Mouse (Mus musculus) intestine, embryonic 14.5 days (tissue): Measurements from ENCODE around the gene Parva. TPM values are rescaled to one million over a fixed set of nuclear protein-coding genes. Genes with fewer than 3 reads are reported as not detected.

Experiments
- ATAC-seq: fragments of 200-750 bp; cut with Nextera tagmentation; replicated peaks from 2 replicates; pipeline ENCODE4 v1.8.0; 2017; ENCODE audit warnings: low read depth, moderate number of reproducible peaks, moderate TSS enrichment, moderate library complexity; ENCODE audit not compliant: low FRiP score, low TSS enrichment
- DNase-seq: peaks from one replicate; pipeline ENCODE4 v3.0.0-alpha.2; 2018; ENCODE audit warnings: low spot score
- H3K27ac ChIP-seq: fragments of 300-500 bp; sonication (generic); 2 replicates; pipeline ENCODE4 v1.5.1; 2014; ENCODE audit warnings: low read depth, mild to moderate bottlenecking, control low read depth
- H3K27me3 ChIP-seq: fragments of 300-500 bp; sonication (generic); replicated peaks from 2 replicates; pipeline ENCODE4 v1.6.1; 2014; ENCODE audit warnings: low read length, control low read depth; ENCODE audit not compliant: control insufficient read depth, insufficient read depth
- H3K36me3 ChIP-seq: fragments of 300-500 bp; sonication (generic); 2 replicates; pipeline ENCODE4 v1.6.1; 2014; ENCODE audit warnings: low read length, control low read depth; ENCODE audit not compliant: control insufficient read depth, insufficient read depth
- H3K4me1 ChIP-seq: fragments of 300-500 bp; sonication (generic); replicated peaks from 2 replicates; pipeline ENCODE4 v1.6.1; 2014; ENCODE audit warnings: low read length, control low read depth, mixed read lengths; ENCODE audit not compliant: control insufficient read depth, insufficient read depth
- H3K4me2 ChIP-seq: fragments of 300-500 bp; sonication (generic); 2 replicates; pipeline ENCODE4 v1.6.1; 2014; ENCODE audit warnings: low read length
- H3K4me3 ChIP-seq: fragments of 300-500 bp; sonication (generic); 2 replicates; pipeline ENCODE4 v1.5.1; 2014; ENCODE audit warnings: low read depth, low read length, control low read depth, mixed read lengths
- H3K9ac ChIP-seq: fragments of 300-500 bp; sonication (generic); 2 replicates; pipeline ENCODE4 v1.6.1; 2014; ENCODE audit warnings: mild to moderate bottlenecking, low read length
- H3K9me3 ChIP-seq: fragments of 300-500 bp; sonication (generic); 2 replicates; pipeline ENCODE4 v1.6.1; 2016; ENCODE audit warnings: low read length, control low read depth; ENCODE audit not compliant: control insufficient read depth
- WGBS: fragments of 180-500 bp; shearing (Covaris S2); extraction: QIAGEN DNeasy Blood & Tissue Kit; methylation state at CpG from one replicate; pipeline ENCODE4 v1.1.7; 2014; 5-methylcytosine and 5-hydroxymethylcytosine counted together
- polyA plus RNA-seq: library from polyadenylated mRNA; unstranded; fragments of >200 nt; fragmentation: Nextera tagmentation; extraction: Ambion mirVana; gene quantifications from 2 replicates; pipeline ENCODE4 v1.2.1, GENCODE M21; 2014

Parva gene
- polyA plus RNA-seq, 1 experiment from 2014 or later: 102 TPM

DNA sequence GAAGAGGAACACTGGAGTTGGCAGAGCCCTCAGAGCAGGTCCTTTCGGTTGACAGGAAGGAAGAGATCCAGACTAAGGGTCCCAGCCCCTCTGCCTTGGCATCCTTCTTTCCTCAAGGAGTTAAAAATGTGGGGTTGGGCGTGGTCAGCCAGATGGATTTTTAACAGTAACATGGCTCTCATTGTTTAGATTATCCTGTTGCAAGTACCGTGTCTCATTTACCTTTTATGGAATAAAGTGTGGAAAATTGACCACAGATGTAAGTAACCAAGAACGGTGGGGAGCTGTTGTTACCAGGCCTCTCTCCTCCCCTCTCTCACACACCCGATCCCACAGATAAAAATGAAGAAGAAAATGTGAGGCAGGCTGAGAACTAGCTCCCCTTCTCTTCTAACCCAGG, 75.5 kb downstream of the Parva start:
- Histone ChIP-seq H3K27me3 (no peaks in the 10 kb centered on the region), H3K4me1 (peaks cover 67% of the 10 kb centered on the region), H3K36me3 (no peaks in the 10 kb centered on the region), H3K4me3 (no peak overlapping the region), H3K27ac (peak overlapping the region; percentile 97), H3K4me2 (peak overlapping the region; percentile 13), H3K9ac (peak overlapping the region; percentile 41), H3K9me3 (no peaks in the 10 kb centered on the region)
- ATAC-seq: peak; percentile 20
- 16% methylated on average over 5 of the region's 5 CpGs for WGBS
- DNase-seq: no peak

DNA sequence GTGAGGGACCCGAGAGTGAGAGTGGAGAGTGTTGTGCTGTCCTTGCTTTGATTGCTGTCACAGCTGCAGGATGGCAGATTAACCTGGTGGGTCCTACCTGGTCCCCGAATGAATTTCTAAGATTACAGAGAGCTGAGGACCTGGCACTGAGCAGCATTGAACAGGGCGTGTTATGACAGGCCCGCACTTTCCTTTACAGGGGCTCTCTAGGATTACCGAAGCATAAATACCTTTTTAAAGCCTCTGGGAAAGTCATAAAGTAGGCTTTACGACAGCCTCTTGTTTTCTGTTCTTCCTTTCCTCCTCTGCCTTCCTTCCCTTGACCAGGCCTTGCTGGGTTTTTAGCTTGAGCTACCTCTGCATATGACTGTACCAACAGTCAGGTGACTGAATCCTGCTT, 76.1 kb downstream of the Parva start:
- WGBS: 15% methylated on average over 6 of the region's 6 CpGs
- Histone ChIP-seq H3K9ac (peak overlapping the region; percentile 41), H3K36me3 (no peaks in the 10 kb centered on the region), H3K27ac (peak overlapping the region; percentile 97), H3K9me3 (no peaks in the 10 kb centered on the region), H3K4me3 (no peak overlapping the region), H3K4me2 (peak overlapping the region; percentile 13; the same call in 1 of the 2 replicates), H3K4me1 (peaks cover 63% of the 10 kb centered on the region), H3K27me3 (no peaks in the 10 kb centered on the region)
- ATAC-seq: no peak
- no peak for DNase-seq

GRCm38 (mm10) chr7:112503917-112504316, 76.6 kb downstream of the Parva start:
- no peaks in the 10 kb centered on the region for H3K36me3 ChIP-seq
- no peaks in the 10 kb centered on the region for H3K27me3 ChIP-seq
- H3K27ac ChIP-seq: peak overlapping the region; percentile 97
- peaks cover 62% of the 10 kb centered on the region for H3K4me1 ChIP-seq
- no peak overlapping the region for H3K4me3 ChIP-seq
- DNase-seq: no peak
- no peak for ATAC-seq
- 31% methylated on average over 3 of the region's 3 CpGs for WGBS
- no peak overlapping the region for H3K9ac ChIP-seq
- H3K9me3 ChIP-seq: no peaks in the 10 kb centered on the region
- no peak overlapping the region for H3K4me2 ChIP-seq

DNA sequence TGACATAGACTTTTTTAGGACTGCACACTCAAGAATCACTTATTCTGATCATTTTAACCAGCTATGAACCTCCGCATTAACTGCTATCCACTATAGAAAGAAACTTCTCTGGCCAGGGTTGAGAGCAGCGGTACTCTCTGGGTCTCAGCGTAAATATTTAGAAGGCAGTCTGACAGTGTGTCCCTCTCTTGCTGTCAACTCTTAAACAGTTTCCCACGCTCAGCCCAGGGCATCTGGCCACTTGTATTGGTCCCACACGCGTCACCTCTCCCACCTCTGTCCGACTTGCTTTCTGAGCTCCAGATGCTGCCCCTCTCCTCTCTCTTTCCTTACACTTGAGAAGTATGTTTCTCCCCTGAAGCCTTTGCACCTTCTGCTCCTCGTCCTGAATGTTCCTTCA, 81.8 kb downstream of the Parva start:
- no peak overlapping the region for H3K9ac ChIP-seq
- H3K4me1 ChIP-seq: peaks cover 46% of the 10 kb centered on the region
- no peaks in the 10 kb centered on the region for H3K36me3 ChIP-seq
- H3K4me2 ChIP-seq: no peak overlapping the region
- H3K27ac ChIP-seq: peak overlapping the region; percentile 18
- DNase-seq: no peak
- no peaks in the 10 kb centered on the region for H3K27me3 ChIP-seq
- H3K9me3 ChIP-seq: no peaks in the 10 kb centered on the region
- H3K4me3 ChIP-seq: no peak overlapping the region
- ATAC-seq: no peak
- WGBS: 38% methylated on average over 8 of the region's 8 CpGs

DNA sequence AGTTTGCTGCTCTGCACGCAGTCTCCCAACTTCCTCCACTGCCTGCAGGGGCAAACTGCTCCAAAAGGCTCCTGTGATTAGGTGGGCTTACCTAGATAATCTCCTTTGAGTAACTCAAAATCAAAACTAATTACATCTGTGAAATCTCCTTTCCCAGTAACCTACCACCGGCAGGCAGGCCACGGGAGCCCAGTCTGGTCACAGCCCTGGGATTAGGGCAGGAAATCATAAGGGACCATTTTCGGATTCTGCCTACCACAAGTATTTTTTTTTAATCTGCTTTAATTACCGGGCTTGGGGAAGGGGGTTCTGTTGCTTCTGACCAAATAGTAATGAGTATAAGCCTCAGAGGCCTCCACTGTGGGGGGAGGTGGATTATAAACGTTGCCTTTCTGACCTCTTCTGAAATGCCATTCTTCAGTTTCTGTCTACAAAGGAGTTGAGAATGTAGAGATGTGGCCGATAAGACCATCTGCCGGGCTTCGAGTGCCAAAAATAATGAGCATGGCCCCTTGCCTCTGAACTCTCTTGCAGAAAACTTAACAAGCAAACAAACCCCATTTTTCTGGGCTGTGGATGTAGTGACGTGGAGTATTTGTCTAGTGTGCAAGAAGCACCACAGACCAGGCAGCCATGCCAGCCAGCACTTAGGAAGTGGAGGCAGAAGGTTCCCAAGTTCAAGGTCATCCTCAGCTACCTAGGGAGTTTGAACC, 83.2 kb downstream of the Parva start:
- 30% methylated on average over 10 of the region's 10 CpGs for WGBS
- H3K4me3 ChIP-seq: no peak overlapping the region
- H3K27ac ChIP-seq: peak overlapping the region; percentile 33; the same call in 1 of the 2 replicates
- H3K4me1 ChIP-seq: peaks cover 42% of the 10 kb centered on the region
- no peaks in the 10 kb centered on the region for H3K36me3 ChIP-seq
- H3K27me3 ChIP-seq: no peaks in the 10 kb centered on the region
- ATAC-seq (no peak), DNase-seq (no peak)
- H3K9ac ChIP-seq: no peak overlapping the region
- H3K9me3 ChIP-seq: no peaks in the 10 kb centered on the region
- H3K4me2 ChIP-seq: no peak overlapping the region

GRCm38 (mm10) chr7:112511309-112511708, 84.0 kb downstream of the Parva start:
- Histone ChIP-seq H3K4me1 (peaks cover 42% of the 10 kb centered on the region), H3K9me3 (no peaks in the 10 kb centered on the region), H3K27me3 (no peaks in the 10 kb centered on the region), H3K4me2 (no peak overlapping the region), H3K9ac (no peak overlapping the region), H3K36me3 (no peaks in the 10 kb centered on the region), H3K27ac (no peak overlapping the region), H3K4me3 (no peak overlapping the region)
- WGBS: 52% methylated on average over 8 of the region's 8 CpGs
- ATAC-seq (no peak), DNase-seq (no peak)

GRCm38 (mm10) chr7:112512257-112512656, 85.0 kb downstream of the Parva start:
- ATAC-seq: no peak
- 33% methylated on average over 3 of the region's 3 CpGs for WGBS
- no peaks in the 10 kb centered on the region for H3K9me3 ChIP-seq
- H3K9ac ChIP-seq: no peak overlapping the region
- DNase-seq: no peak
- H3K4me1 ChIP-seq: peaks cover 40% of the 10 kb centered on the region
- no peaks in the 10 kb centered on the region for H3K36me3 ChIP-seq
- no peaks in the 10 kb centered on the region for H3K27me3 ChIP-seq
- no peak overlapping the region for H3K27ac ChIP-seq
- H3K4me3 ChIP-seq: no peak overlapping the region
- no peak overlapping the region for H3K4me2 ChIP-seq

GRCm38 (mm10) chr7:112512895-112513294, 85.6 kb downstream of the Parva start:
- no peak overlapping the region for H3K27ac ChIP-seq
- ATAC-seq (no peak), DNase-seq (no peak)
- H3K4me3 ChIP-seq: no peak overlapping the region
- H3K27me3 ChIP-seq: no peaks in the 10 kb centered on the region
- no peaks in the 10 kb centered on the region for H3K36me3 ChIP-seq
- 94% methylated on average over 1 of the region's 1 CpGs for WGBS
- H3K9me3 ChIP-seq: no peaks in the 10 kb centered on the region
- H3K4me2 ChIP-seq: no peak overlapping the region
- no peak overlapping the region for H3K9ac ChIP-seq
- peaks cover 38% of the 10 kb centered on the region for H3K4me1 ChIP-seq

DNA sequence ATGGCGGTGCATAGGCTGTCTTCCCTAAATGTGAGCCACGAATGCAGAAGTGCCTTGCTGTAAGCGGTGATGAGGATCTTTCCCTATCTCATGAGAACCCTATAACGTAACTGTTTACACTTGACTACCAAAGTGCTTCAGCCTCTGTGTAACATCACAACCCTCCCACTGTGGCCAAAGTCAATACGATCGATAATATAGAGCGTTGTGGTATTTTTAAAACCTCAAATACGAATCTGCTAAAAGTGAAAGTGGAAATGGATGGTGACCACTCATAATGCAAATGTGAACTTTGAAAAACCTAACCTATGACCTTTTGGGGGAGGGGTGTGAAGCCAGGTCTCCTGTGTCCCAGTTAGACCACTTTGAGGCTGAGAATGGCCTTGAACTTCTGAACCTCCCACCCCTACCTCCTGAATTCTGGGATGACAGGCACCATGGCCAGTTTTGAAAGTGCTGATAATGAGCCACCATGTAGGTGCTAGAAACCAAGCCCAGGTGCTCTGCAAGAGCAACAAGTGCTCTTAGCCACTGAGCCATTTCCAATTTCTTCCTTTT, 87.4 kb downstream of the Parva start:
- no peaks in the 10 kb centered on the region for H3K27me3 ChIP-seq
- no peak overlapping the region for H3K4me2 ChIP-seq
- DNase-seq: no peak
- ATAC-seq: no peak
- 83% methylated on average over 8 of the region's 8 CpGs for WGBS
- H3K27ac ChIP-seq: no peak overlapping the region
- peaks cover 27% of the 10 kb centered on the region for H3K4me1 ChIP-seq
- no peak overlapping the region for H3K4me3 ChIP-seq
- H3K9me3 ChIP-seq: no peaks in the 10 kb centered on the region
- no peaks in the 10 kb centered on the region for H3K36me3 ChIP-seq
- no peak overlapping the region for H3K9ac ChIP-seq
